Mouse (Mus musculus): ENCODE results near the gene Gm42669.
A peak's percentile ranks its signal among the peaks of the same experiment; 100 is the strongest.

Gm42669 gene

GRCm38 (mm10) chr5:107521386-107521785, 14.0 kb downstream of the Gm42669 start:
- peak; percentile 5; the same call in 1 of the 2 replicates for ATAC-seq (ENCODE audit: low TSS enrichment)

DNA sequence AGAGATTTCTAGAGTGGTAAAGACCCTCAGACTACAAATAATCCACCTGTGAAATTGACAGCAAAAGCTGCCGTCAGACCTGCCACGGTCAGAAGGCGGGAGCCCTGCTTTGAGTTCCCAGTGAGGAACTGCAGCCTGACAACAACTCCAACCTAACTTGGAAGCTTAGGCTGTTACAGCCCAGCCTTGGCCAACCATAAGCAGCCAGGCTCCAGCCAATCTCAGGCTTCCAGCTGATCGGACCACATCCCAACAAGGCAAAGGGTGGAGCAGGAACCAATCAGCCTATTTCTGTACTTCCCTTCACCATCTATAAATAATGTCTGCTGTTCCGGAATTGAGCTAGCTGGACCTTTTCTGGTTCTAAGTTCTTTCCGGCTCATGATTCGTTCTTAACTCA, 14.5 kb downstream of the Gm42669 start:
- ATAC-seq (ENCODE audit: low TSS enrichment), result peak; percentile 87

GRCm38 (mm10) chr5:107524281-107524680, 16.9 kb downstream of the Gm42669 start:
- peak; percentile 64 for ATAC-seq (ENCODE audit: low TSS enrichment)

- no peak for ATAC-seq (ENCODE audit: low TSS enrichment)
These were observed 21.4 kb downstream of the Gm42669 start for GRCm38 (mm10) chr5:107528856-107529255.

DNA sequence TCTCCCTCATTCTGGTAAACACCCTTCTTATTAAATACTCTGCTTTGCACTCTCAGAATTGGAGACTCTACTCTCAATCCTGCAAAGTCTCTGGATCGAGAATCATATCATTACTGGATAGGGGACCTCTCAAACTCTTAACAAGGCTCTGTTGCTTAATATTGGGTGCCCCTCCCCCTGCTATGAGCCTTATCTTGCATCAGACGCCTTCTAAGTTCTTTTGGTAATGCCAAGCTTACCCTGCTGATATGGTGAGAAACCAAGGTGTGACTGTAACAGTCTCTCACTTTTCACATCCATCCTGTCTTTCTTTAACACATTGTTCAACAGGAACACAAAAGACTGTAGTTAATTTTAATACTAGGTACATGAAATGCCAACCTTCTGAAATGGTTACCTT, 26.2 kb downstream of the Gm42669 start:
- no peak for ATAC-seq (ENCODE audit: low TSS enrichment)

DNA sequence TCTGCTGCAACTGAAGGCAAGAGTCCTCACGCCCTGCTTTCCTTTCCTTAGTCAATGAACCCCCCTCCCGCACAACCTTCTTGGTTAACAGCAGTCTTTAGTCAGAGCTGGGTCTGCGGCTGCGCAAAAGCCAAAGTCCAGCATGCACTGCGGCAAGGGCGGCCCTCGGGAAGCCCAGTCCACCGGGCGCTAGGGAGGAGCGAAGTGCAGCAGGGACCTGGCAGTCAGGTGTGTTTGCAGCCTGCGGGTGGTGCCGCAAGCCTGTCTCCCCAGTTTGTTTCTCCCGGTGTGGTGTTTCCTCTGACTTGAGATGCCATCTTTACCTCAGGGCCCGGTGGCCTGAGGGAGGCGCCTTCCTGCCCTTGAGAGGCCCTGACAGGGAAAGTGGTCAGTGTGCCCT, 27.2 kb downstream of the Gm42669 start, which contains the start of gene 1700028K03Rik:
TSS of gene 1700028K03Rik (plus strand) at position 129 of the 400 bp plus-strand sequence.
- no peak for ATAC-seq (ENCODE audit: low TSS enrichment)

GRCm38 (mm10) chr5:107541696-107542095, 34.3 kb downstream of the Gm42669 start:
- no peak for ATAC-seq (ENCODE audit: low TSS enrichment)

- no peak for ATAC-seq (ENCODE audit: low TSS enrichment)
These were observed 38.5 kb downstream of the Gm42669 start for GRCm38 (mm10) chr5:107545927-107546326.

DNA sequence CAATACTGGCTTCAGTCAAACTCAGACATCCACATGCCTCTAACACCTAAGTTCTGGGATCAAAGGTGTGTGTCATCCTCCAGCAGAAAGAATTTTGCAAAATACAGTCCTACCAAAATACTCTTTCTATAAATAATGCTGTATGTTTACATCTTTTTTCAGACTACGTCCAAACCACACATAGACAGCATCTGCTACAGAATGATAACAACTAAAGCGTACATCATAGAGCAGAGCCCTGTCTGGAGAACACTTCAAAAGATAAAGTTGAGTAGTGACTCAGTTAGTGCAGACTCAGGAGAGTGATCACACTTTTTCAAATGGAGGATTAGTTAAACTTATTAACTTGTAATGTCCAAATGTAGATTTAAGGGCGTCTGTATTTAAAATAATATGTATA, 40.5 kb downstream of the Gm42669 start:
- no peak for ATAC-seq (ENCODE audit: low TSS enrichment)

GRCm38 (mm10) chr5:107548444-107548843, 41.0 kb downstream of the Gm42669 start:
- ATAC-seq (ENCODE audit: low TSS enrichment), result no peak

- no peak for ATAC-seq (ENCODE audit: low TSS enrichment)
These were observed 46.9 kb downstream of the Gm42669 start for GRCm38 (mm10) chr5:107554336-107554735.

GRCm38 (mm10) chr5:107556969-107557368, 49.5 kb downstream of the Gm42669 start:
- no peak for ATAC-seq (ENCODE audit: low TSS enrichment)

DNA sequence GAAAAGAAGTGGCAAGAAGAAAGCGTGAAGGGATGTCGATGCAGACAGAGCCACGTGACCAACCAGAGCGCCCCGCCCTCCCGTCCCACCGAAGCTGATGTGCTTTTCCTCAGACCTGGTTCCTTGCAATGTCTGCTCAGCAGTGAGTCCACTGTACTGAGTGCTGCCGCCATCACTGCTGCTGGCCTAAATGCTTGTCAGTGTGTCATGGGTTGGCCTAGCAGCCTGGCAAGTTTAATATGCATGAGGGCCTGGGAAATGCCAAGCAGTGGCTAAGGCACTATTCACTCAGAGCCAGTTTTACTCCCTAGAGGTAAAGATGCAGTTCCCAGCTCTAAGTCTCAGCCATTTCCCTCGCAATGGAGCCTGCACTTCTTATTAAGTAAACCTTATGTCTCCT, 61.7 kb downstream of the Gm42669 start:
- ATAC-seq (ENCODE audit: low TSS enrichment), result peak; percentile 50

DNA sequence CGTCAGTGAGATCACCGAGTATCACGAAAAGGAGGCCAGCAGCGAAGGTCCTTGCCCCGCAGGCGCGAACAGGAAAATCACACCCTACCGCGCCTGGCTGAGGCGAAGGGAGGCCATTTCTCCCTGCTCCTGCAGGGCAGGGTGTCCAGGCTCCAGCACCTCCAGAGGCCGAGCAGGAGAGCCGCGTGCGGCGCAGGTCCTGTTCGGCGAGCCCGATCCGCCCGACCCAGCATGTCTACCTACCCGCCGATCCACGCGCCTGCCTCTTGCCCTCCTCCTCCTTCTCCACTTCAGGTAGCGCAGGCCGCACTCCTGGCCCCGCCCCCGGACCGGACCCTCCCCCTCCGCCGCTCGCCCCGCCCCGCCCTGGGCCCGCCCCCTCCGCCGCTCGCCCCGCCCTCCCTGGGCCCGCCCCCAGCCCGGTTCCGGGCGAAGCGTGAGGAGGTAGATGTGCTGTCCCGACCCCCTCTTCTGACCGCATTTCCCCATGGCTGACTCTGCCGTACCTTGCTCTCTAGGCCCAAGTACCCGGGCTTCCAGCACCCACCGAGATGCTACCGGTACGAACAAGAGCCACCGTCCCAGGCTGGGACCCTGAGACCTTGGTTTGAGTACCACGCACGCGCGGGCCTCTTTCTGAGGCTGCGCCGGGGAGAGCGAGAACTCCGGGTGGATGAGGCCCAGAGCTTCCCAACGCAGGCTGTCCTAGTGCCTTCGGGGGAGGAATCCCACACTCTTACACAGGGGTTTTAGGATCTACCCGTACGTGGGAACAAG, 90.1 kb downstream of the Gm42669 start, which contains the start of the genes Rpap2 and Glmn:
TSS of gene Rpap2 (plus strand) at position 73 of the 777 bp plus-strand sequence.
TSS of gene Glmn (minus strand) at position 588 of the 777 bp plus-strand sequence.
- ATAC-seq (ENCODE audit: low TSS enrichment), result peak; percentile 98

DNA sequence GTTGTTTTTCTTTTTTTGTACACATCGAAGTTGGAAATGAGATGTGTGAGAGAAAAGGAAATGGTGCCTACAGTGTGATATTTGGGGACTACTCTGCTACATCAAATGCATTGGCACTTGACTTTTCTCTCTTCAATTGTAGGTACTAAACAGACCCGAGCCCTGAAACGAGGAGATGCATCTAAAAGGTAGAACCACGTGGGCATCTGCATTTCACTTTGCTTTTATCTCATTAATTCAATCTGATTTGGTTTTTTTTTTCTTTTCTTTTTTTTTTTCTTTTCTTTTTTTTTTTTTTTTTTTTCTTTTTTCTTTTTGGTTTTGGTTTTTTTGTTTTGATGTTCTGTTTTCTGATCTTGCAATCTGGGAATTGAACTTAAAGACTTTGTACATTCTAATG, 91.0 kb downstream of the Gm42669 start:
- ATAC-seq (ENCODE audit: low TSS enrichment), result no peak

GRCm38 (mm10) chr5:107611224-107611623, 103.8 kb downstream of the Gm42669 start:
- ATAC-seq (ENCODE audit: low TSS enrichment), result peak; percentile 88

DNA sequence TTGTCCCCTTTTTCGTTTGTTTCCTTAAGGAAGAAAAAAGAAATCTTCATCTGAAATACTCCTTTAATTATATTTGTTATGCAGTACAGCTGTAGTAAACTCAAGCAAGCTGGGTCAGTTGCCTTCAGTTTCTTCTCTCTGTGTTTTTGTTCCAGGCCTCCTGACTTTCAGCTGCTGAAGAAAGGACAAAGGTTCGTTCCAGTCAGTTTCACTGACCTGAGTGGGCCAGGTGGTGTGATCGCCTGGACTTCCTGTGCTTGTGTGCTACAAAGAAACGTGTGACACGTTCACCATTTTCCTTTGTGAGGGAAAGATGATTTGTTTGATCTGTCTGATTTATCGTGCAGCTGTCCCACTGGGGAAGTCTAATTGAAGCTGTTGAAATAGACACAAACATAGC, 110.6 kb downstream of the Gm42669 start:
- no peak for ATAC-seq (ENCODE audit: low TSS enrichment)

- no peak for ATAC-seq (ENCODE audit: low TSS enrichment)
These were observed 113.9 kb downstream of the Gm42669 start for GRCm38 (mm10) chr5:107621327-107621726.

All from frontal cortex, adult (tissue).